11 mouse cellular contexts compared by ENCODE assay signal in the genomic region with DNA sequence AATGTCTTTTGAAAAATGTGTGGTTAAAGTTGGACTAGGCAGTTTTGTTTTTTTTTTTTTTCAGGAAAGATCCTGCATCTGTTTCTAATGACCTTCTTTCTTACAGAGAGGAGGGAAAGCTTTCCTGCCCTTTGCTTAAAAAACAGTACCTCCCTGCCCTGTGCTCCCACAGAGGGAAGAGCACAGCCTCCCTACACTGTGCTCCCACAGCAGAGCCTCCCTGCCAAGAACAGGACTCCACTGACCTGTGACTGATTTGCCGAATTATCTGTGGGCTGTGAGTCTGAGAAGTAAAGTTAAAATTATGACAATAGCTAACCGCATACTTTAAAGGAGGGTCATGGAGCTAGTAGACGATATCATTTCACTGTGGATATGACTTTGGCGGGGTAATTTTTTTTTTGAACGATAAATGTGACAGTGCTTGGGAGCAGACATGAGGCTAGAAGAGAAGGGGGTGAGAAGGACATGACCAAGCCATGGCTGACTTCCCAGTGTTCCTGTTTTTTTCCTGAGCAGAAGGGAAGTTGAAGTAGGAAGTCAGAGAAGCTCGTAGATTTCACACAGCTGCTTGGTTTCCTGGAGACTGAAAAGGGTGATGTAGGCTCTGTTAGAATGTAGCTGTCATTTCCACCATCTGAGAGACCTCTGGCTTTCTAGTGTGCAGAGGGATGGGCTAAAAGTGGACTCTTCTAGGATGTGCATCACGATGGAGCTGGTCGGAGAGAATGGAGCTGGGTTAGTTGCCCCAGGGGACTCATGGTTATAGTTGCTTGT.
DNase-seq lines count a peak whose midpoint lies in the region; ATAC-seq lines count a peak whose summit lies in the region.
"Had no signal": no experiment of that assay in that cellular context is flagged by ENCODE, and none has a peak within 500 bp of the region (broad histone marks: within the 10 kb centered on the region; RNA-seq: fewer than 3 reads in every experiment).

No protein-coding gene starts in this region.

- peak; percentile 6 for DNase-seq in kidney, adult 11 months
- no peak for DNase-seq in kidney, adult 18-20 months
- peak; percentile 4 for DNase-seq in large intestine, adult 2 months (ENCODE audit: low read depth, low spot score)
- no peak for DNase-seq in right cerebral cortex, adult 2 months (ENCODE audit: low spot score in 2 of 2)
- DNase-seq in adrenal gland, postnatal 4 days (ENCODE audit: low spot score in 2 of 2), result no peak
- no peak for DNase-seq in hindbrain, embryonic 10.5 days (ENCODE audit: low spot score)
- DNase-seq: gastrocnemius, postnatal 25 days; left cerebral cortex, postnatal 4 days had no signal

- 58% methylated on average over 8 of the region's 8 CpGs for WGBS in embryonic facial prominence, embryonic 12.5 days
- WGBS in intestine, embryonic 15.5 days, result 47% methylated on average over 8 of the region's 8 CpGs
- 46% methylated on average over 8 of the region's 8 CpGs for WGBS in large intestine, adult 2 months
- 67% methylated on average over 8 of the region's 8 CpGs for WGBS in hindbrain, embryonic 10.5 days

- no peaks in the 10 kb centered on the region for H3K27me3 ChIP-seq in embryonic facial prominence, embryonic 12.5 days
- no peaks in the 10 kb centered on the region for H3K27me3 ChIP-seq in intestine, embryonic 15.5 days (replicated peaks)
- no peaks in the 10 kb centered on the region for H3K27me3 ChIP-seq in hindbrain, embryonic 10.5 days (ENCODE audit: insufficient read depth, poor library complexity, severe bottlenecking)

- H3K4me1 ChIP-seq in embryonic facial prominence, embryonic 12.5 days, result no peaks in the 10 kb centered on the region
- H3K4me1 ChIP-seq in intestine, embryonic 15.5 days (replicated peaks), result no peaks in the 10 kb centered on the region
- H3K4me1 ChIP-seq in hindbrain, embryonic 10.5 days (replicated peaks), result 0 out of 2 replicates have a peak, but pooled peaks cover 6% of the 10 kb centered on the region

- no peak overlapping the region for H3K9ac ChIP-seq in embryonic facial prominence, embryonic 12.5 days
- H3K9ac ChIP-seq in intestine, embryonic 15.5 days, result no peak overlapping the region

- H3K36me3 ChIP-seq in embryonic facial prominence, embryonic 12.5 days, result no peaks in the 10 kb centered on the region
- H3K36me3 ChIP-seq in intestine, embryonic 15.5 days, result no peaks in the 10 kb centered on the region
- H3K36me3 ChIP-seq in hindbrain, embryonic 10.5 days, result no peaks in the 10 kb centered on the region

- no peak overlapping the region for H3K4me2 ChIP-seq in embryonic facial prominence, embryonic 12.5 days (replicated peaks)
- no peak overlapping the region for H3K4me2 ChIP-seq in intestine, embryonic 15.5 days (replicated peaks)

- ATAC-seq in embryonic facial prominence, embryonic 12.5 days (ENCODE audit: insufficient number of reproducible peaks, insufficient read depth, low FRiP score, low TSS enrichment), result 0 out of 2 replicates have a peak, but pooled peaks have one; percentile 47
- ATAC-seq in intestine, embryonic 15.5 days, result peak; percentile 63; the same call in 1 of the 2 replicates
- ATAC-seq: hindbrain, embryonic 16.5 days had no signal

- no peaks in the 10 kb centered on the region for H3K9me3 ChIP-seq in embryonic facial prominence, embryonic 12.5 days
- H3K9me3 ChIP-seq in intestine, embryonic 15.5 days, result no peaks in the 10 kb centered on the region
- H3K9me3 ChIP-seq in hindbrain, embryonic 10.5 days, result no peaks in the 10 kb centered on the region

- no peak overlapping the region for H3K27ac ChIP-seq in embryonic facial prominence, embryonic 12.5 days
- H3K27ac ChIP-seq in intestine, embryonic 15.5 days, result peak overlapping the region; percentile 4; the same call in 1 of the 2 replicates
- no peak overlapping the region for H3K27ac ChIP-seq in hindbrain, embryonic 10.5 days

- no peak overlapping the region for H3K4me3 ChIP-seq in embryonic facial prominence, embryonic 12.5 days
- no peak overlapping the region for H3K4me3 ChIP-seq in intestine, embryonic 15.5 days (replicated peaks)
- H3K4me3 ChIP-seq in hindbrain, embryonic 10.5 days, result no peak overlapping the region

Comparison
In these comparisons a context has a peak if more than half of its experiments do, and no peak if none do; other contexts are left out.
1. DNase-seq: peak in kidney, adult 11 months (single experiment) and large intestine, adult 2 months (single experiment); none in kidney, adult 18-20 months (single experiment), right cerebral cortex, adult 2 months (0 of 2), adrenal gland, postnatal 4 days (0 of 2) and hindbrain, embryonic 10.5 days (single experiment).